Mouse (Mus musculus): ENCODE results near the gene Olfr906. TPM values are rescaled to one million over a fixed set of nuclear protein-coding genes. Genes with fewer than 3 reads are reported as not detected.

The Olfr906 gene
- polyA plus RNA-seq (2012; fragmentation: generic; extraction: Trizol) = not detected

- Histone ChIP-seq H3K4me2 (ENCODE audit: low read depth) (no peak within 1 kb of the TSS), H3ac (ENCODE audit: control insufficient read depth, insufficient read length) (no peak within 1 kb of the TSS), H3K27me3 (ENCODE audit: control insufficient read depth, insufficient read depth, insufficient read length) (no peaks in the 10 kb centered on the region), H3K4me3 (no peak within 1 kb of the TSS), H3K79me2 (ENCODE audit: control insufficient read depth, insufficient read depth) (no peaks in the 10 kb centered on the region), H3K36me3 (ENCODE audit: control insufficient read depth, insufficient read depth) (no peaks in the 10 kb centered on the region)
- no peak for TF ChIP-seq REST (IDR thresholded peaks at IDR 0.05; ENCODE audit: insufficient read depth, insufficient read length)
- no peak for TF ChIP-seq MYOD1 (IDR thresholded peaks at IDR 0.05; ENCODE audit: control insufficient read depth in 1 of 3, insufficient read length in 2 of 3, low read depth in 2 of 3)
- no peak for TF ChIP-seq E2F4 (IDR thresholded peaks at IDR 0.05; ENCODE audit: insufficient read depth)
Observed at GRCm38 (mm10) chr9:38486785-38487184, at the start of gene Olfr906. Olfr906 (plus strand) TSS chr9:38487085.

DNA sequence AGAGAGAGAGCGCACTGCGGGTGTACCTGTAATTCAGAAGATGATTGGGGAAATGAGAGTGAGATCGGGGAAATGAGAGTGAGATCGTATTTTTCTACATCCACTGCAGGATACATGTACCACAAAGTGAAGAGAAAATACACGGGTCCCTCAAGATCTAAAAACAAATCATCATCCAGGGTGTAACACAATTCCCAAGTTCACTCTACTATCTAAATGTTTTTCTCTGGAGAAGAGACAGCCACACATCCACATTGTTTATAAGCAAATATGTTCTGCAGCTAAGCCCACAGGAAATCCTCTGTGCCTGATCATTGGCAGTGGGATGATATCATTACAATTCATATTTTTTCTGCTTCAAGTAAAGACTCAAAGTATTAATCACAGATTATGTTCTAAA, 39.5 kb upstream of the Olfr906 start, which contains the start of gene Olfr902:
Gene Olfr902 (plus strand): TSS at position 301 of the 400 bp plus-strand sequence.
- H3K79me2 ChIP-seq (ENCODE audit: control insufficient read depth, insufficient read depth) = no peaks in the 10 kb centered on the region
- no peaks in the 10 kb centered on the region for H3K27me3 ChIP-seq (ENCODE audit: control insufficient read depth, insufficient read depth, insufficient read length)
- H3K36me3 ChIP-seq (ENCODE audit: control insufficient read depth, insufficient read depth) = no peaks in the 10 kb centered on the region
- TF ChIP-seq TCF12 (IDR thresholded peaks at IDR 0.05; ENCODE audit: insufficient read depth, poor library complexity, severe bottlenecking) = no peak
- TF ChIP-seq POLR2AphosphoS2 (IDR thresholded peaks at IDR 0.05; ENCODE audit: insufficient read length, low read depth) = no peak
- TF ChIP-seq SRF (IDR thresholded peaks at IDR 0.05; ENCODE audit: control insufficient read depth, insufficient read length, low read depth) = no peak
- TF ChIP-seq CEBPB (IDR thresholded peaks at IDR 0.05; ENCODE audit: insufficient read depth, poor library complexity, severe bottlenecking) = no peak
- no peak for TF ChIP-seq POLR2A (IDR thresholded peaks at IDR 0.05; ENCODE audit: insufficient read length, low read depth)
- no peak within 1 kb of the TSS for H3ac ChIP-seq (ENCODE audit: control insufficient read depth, insufficient read length)
- H3K4me2 ChIP-seq (ENCODE audit: low read depth) = no peak within 1 kb of the TSS
- no peak within 1 kb of the TSS for H3K4me3 ChIP-seq

GRCm38 (mm10) chr9:38462844-38463243, 24.0 kb upstream of the Olfr906 start, which contains the start of gene Olfr904:
Olfr904 (plus strand) TSS chr9:38463144.
- H3K4me3 ChIP-seq = no peak within 1 kb of the TSS

GRCm38 (mm10) chr9:38470807-38471206, 16.1 kb upstream of the Olfr906 start, which contains the start of gene Olfr905:
Olfr905 (plus strand) TSS chr9:38471107.
- Histone ChIP-seq H3K27me3 (ENCODE audit: control insufficient read depth, insufficient read depth, insufficient read length) (no peaks in the 10 kb centered on the region), H3K36me3 (ENCODE audit: control insufficient read depth, insufficient read depth) (no peaks in the 10 kb centered on the region), H3K4me3 (no peak within 1 kb of the TSS), H3K79me2 (ENCODE audit: control insufficient read depth, insufficient read depth) (no peaks in the 10 kb centered on the region), H3ac (ENCODE audit: control insufficient read depth, insufficient read length) (no peak within 1 kb of the TSS), H3K4me2 (ENCODE audit: low read depth) (no peak within 1 kb of the TSS)
- TF ChIP-seq USF1 (IDR thresholded peaks at IDR 0.05; ENCODE audit: low read depth) = no peak
- TF ChIP-seq CEBPB (IDR thresholded peaks at IDR 0.05; ENCODE audit: insufficient read depth, poor library complexity, severe bottlenecking) = no peak
- no peak for TF ChIP-seq E2F4 (IDR thresholded peaks at IDR 0.05; ENCODE audit: insufficient read depth)
- no peak for TF ChIP-seq REST (IDR thresholded peaks at IDR 0.05; ENCODE audit: insufficient read depth, insufficient read length)

More at GRCm38 (mm10) chr9:38462844-38463243, 24.0 kb upstream of the Olfr906 start, which contains the start of gene Olfr904:
- Histone ChIP-seq H3K27me3 (ENCODE audit: control insufficient read depth, insufficient read depth, insufficient read length) (no peaks in the 10 kb centered on the region), H3K36me3 (ENCODE audit: control insufficient read depth, insufficient read depth) (no peaks in the 10 kb centered on the region), H3K4me2 (ENCODE audit: low read depth) (no peak within 1 kb of the TSS), H3ac (ENCODE audit: control insufficient read depth, insufficient read length) (no peak within 1 kb of the TSS), H3K79me2 (ENCODE audit: control insufficient read depth, insufficient read depth) (no peaks in the 10 kb centered on the region)
- TF ChIP-seq REST (IDR thresholded peaks at IDR 0.05; ENCODE audit: insufficient read depth, insufficient read length) = no peak
- no peak for TF ChIP-seq CEBPB (IDR thresholded peaks at IDR 0.05; ENCODE audit: insufficient read depth, poor library complexity, severe bottlenecking)
- TF ChIP-seq TCF12 (IDR thresholded peaks at IDR 0.05; ENCODE audit: insufficient read depth, poor library complexity, severe bottlenecking) = no peak
- TF ChIP-seq POLR2AphosphoS2 (IDR thresholded peaks at IDR 0.05; ENCODE audit: insufficient read length, low read depth) = no peak
- TF ChIP-seq USF1 (IDR thresholded peaks at IDR 0.05; ENCODE audit: low read depth) = no peak
- no peak for TF ChIP-seq SRF (IDR thresholded peaks at IDR 0.05; ENCODE audit: control insufficient read depth, insufficient read length, low read depth)
- TF ChIP-seq TCF3 (IDR thresholded peaks at IDR 0.05; ENCODE audit: insufficient read length, low read depth) = no peak
- no peak for TF ChIP-seq E2F4 (IDR thresholded peaks at IDR 0.05; ENCODE audit: insufficient read depth)
- no peak for TF ChIP-seq MYOD1 (IDR thresholded peaks at IDR 0.05; ENCODE audit: control insufficient read depth in 1 of 3, insufficient read length in 2 of 3, low read depth in 2 of 3)
- TF ChIP-seq MAX (IDR thresholded peaks at IDR 0.05; ENCODE audit: low read depth) = no peak
- TF ChIP-seq MYOG (IDR thresholded peaks at IDR 0.05; ENCODE audit: control insufficient read depth in 1 of 3, insufficient read depth in 1 of 3, insufficient read length in 2 of 3, low read depth in 2 of 3) = no peak

DNA sequence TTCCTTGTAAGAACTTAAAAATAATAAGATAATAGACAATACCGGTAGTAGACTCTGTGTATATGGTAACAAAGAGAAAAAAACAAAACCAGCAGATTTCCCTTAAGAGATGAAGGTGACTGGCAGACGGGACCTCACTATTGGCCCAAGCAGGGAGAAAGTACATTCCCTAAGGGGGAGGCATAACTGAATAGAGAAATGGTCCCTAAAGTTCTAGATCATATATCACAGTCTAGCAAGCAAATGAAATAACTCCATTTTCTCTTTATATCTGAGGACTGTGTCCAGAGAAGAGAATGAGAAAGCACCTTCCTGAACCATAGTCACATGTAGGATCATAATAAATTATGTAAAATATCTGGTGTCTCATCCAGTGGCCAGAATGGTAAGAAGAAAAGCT, 8.6 kb downstream of the Olfr906 start, which contains the start of gene Olfr907:
Gene Olfr907 (plus strand): TSS at position 301 of the 400 bp plus-strand sequence.
- no peaks in the 10 kb centered on the region for H3K36me3 ChIP-seq (ENCODE audit: control insufficient read depth, insufficient read depth)
- H3K4me2 ChIP-seq (ENCODE audit: low read depth) = no peak within 1 kb of the TSS
- no peak within 1 kb of the TSS for H3ac ChIP-seq (ENCODE audit: control insufficient read depth, insufficient read length)
- TF ChIP-seq POLR2AphosphoS2 (IDR thresholded peaks at IDR 0.05; ENCODE audit: insufficient read length, low read depth) = no peak
- no peak for TF ChIP-seq MYOD1 (IDR thresholded peaks at IDR 0.05; ENCODE audit: control insufficient read depth in 1 of 3, insufficient read length in 2 of 3, low read depth in 2 of 3)
- TF ChIP-seq MYOG (IDR thresholded peaks at IDR 0.05; ENCODE audit: control insufficient read depth in 1 of 3, insufficient read depth in 1 of 3, insufficient read length in 2 of 3, low read depth in 2 of 3) = no peak
- TF ChIP-seq SRF (IDR thresholded peaks at IDR 0.05; ENCODE audit: control insufficient read depth, insufficient read length, low read depth) = no peak
- TF ChIP-seq TCF12 (IDR thresholded peaks at IDR 0.05; ENCODE audit: insufficient read depth, poor library complexity, severe bottlenecking) = no peak
- no peak for TF ChIP-seq POLR2A (IDR thresholded peaks at IDR 0.05; ENCODE audit: insufficient read length, low read depth)
- TF ChIP-seq REST (IDR thresholded peaks at IDR 0.05; ENCODE audit: insufficient read depth, insufficient read length) = no peak
- no peak for TF ChIP-seq E2F4 (IDR thresholded peaks at IDR 0.05; ENCODE audit: insufficient read depth)
- TF ChIP-seq USF1 (IDR thresholded peaks at IDR 0.05; ENCODE audit: low read depth) = no peak
- no peak for TF ChIP-seq TCF3 (IDR thresholded peaks at IDR 0.05; ENCODE audit: insufficient read length, low read depth)
- TF ChIP-seq MAX (IDR thresholded peaks at IDR 0.05; ENCODE audit: low read depth) = no peak
- no peak for TF ChIP-seq CEBPB (IDR thresholded peaks at IDR 0.05; ENCODE audit: insufficient read depth, poor library complexity, severe bottlenecking)
- H3K27me3 ChIP-seq (ENCODE audit: control insufficient read depth, insufficient read depth, insufficient read length) = no peaks in the 10 kb centered on the region
- H3K79me2 ChIP-seq (ENCODE audit: control insufficient read depth, insufficient read depth) = no peaks in the 10 kb centered on the region
- no peak within 1 kb of the TSS for H3K4me3 ChIP-seq

Measured in myocyte (in vitro differentiated cells).